Mouse (Mus musculus): Measurements from ENCODE around the gene Radil. TPM values are rescaled to one million over a fixed set of nuclear protein-coding genes. Genes with fewer than 3 reads are reported as not detected.
A peak's percentile ranks its signal among the peaks of the same experiment; 100 is the strongest.

The Radil gene
- 10 to 100 TPM; 12.2 to 18.1 (median 13.7) TPM for total RNA-seq (2022)

GRCm38 (mm10) chr5:142550706-142551652 lies at the start of gene Radil:
Radil (minus strand) TSS chr5:142551098.
- DNase-seq (ENCODE audit: low spot score in 2 of 2), result peak; percentile 98 to 99

GRCm38 (mm10) chr5:142597648-142598390 lies 46.9 kb upstream of the Radil start:
- DNase-seq (ENCODE audit: low spot score in 2 of 2), result no peak

GRCm38 (mm10) chr5:142596723-142597122 lies 45.8 kb upstream of the Radil start:
- no peak for DNase-seq (ENCODE audit: low spot score in 2 of 2)

GRCm38 (mm10) chr5:142595698-142596097 lies 44.8 kb upstream of the Radil start:
- DNase-seq (ENCODE audit: low spot score in 2 of 2), result peak; percentile 67 to 69

- DNase-seq (ENCODE audit: low spot score in 2 of 2), result no peak
Measured at GRCm38 (mm10) chr5:142590953-142591616, 40.2 kb upstream of the Radil start.

GRCm38 (mm10) chr5:142583616-142584126 lies 32.8 kb upstream of the Radil start:
- DNase-seq (ENCODE audit: low spot score in 2 of 2), result peak; percentile 61 to 77

GRCm38 (mm10) chr5:142581517-142581916 lies 30.6 kb upstream of the Radil start:
- DNase-seq (ENCODE audit: low spot score in 2 of 2), result peak; percentile 56 to 76

GRCm38 (mm10) chr5:142578192-142578591 lies 27.3 kb upstream of the Radil start:
- DNase-seq (ENCODE audit: low spot score in 2 of 2), result no peak

- DNase-seq (ENCODE audit: low spot score in 2 of 2), result no peak
Measured at GRCm38 (mm10) chr5:142576832-142577231, 25.9 kb upstream of the Radil start.

- DNase-seq (ENCODE audit: low spot score in 2 of 2), result no peak
Measured at GRCm38 (mm10) chr5:142574323-142575057, 23.6 kb upstream of the Radil start.

GRCm38 (mm10) chr5:142564606-142565005 lies 13.7 kb upstream of the Radil start:
- no peak for DNase-seq (ENCODE audit: low spot score in 2 of 2)

GRCm38 (mm10) chr5:142560261-142560660 lies 9.4 kb upstream of the Radil start:
- no peak for DNase-seq (ENCODE audit: low spot score in 2 of 2)

GRCm38 (mm10) chr5:142557397-142558067 lies 6.6 kb upstream of the Radil start:
- DNase-seq (ENCODE audit: low spot score in 2 of 2), result peak; percentile 80 to 91

GRCm38 (mm10) chr5:142556721-142557120 lies 5.8 kb upstream of the Radil start:
- no peak for DNase-seq (ENCODE audit: low spot score in 2 of 2)

GRCm38 (mm10) chr5:142555866-142556265 lies 5.0 kb upstream of the Radil start:
- DNase-seq (ENCODE audit: low spot score in 2 of 2), result no peak

- DNase-seq (ENCODE audit: low spot score in 2 of 2), result peak; percentile 35 to 42
Measured at GRCm38 (mm10) chr5:142549961-142550705, 765 bp downstream of the Radil start.

GRCm38 (mm10) chr5:142549441-142549840 lies 1.5 kb downstream of the Radil start:
- DNase-seq (ENCODE audit: low spot score in 2 of 2), result no peak

- DNase-seq (ENCODE audit: low spot score in 2 of 2), result no peak
Measured at GRCm38 (mm10) chr5:142547066-142547465, 3.8 kb downstream of the Radil start.

- no peak for DNase-seq (ENCODE audit: low spot score in 2 of 2)
Measured at GRCm38 (mm10) chr5:142546344-142546743, 4.6 kb downstream of the Radil start.

Measured in layer of hippocampus, adult 8-10 months (tissue).